Mouse (Mus musculus) CH12.LX (cell line): Measurements from ENCODE around the gene Tmem131l. TPM values are rescaled to one million over a fixed set of nuclear protein-coding genes. Genes with fewer than 3 reads are reported as not detected.

Source experiments
- DNase-seq: peaks from one replicate; pipeline ENCODE4 v3.0.0-alpha.2; 2013; ENCODE audit errors: extremely low read depth
- H3K27ac ChIP-seq: 2 replicates; pipeline ENCODE4 v1.5.1; 2012; ENCODE audit warnings: low read depth, mild to moderate bottlenecking, control low read depth, moderate library complexity; ENCODE audit not compliant: insufficient read depth
- H3K27me3 ChIP-seq: replicated peaks from 2 replicates; pipeline ENCODE3; 2012; ENCODE audit warnings: inconsistent platforms
- H3K36me3 ChIP-seq, 2 experiments: replicated peaks in 1 of 2; 2 replicates each; pipeline versions ENCODE3 to v1.6.1; 2012; ENCODE audit warnings: inconsistent platforms in 1 of 2, low read length in 1 of 2, mild to moderate bottlenecking in 1 of 2, mixed read lengths in 1 of 2, moderate library complexity in 1 of 2; ENCODE audit not compliant: control insufficient read depth in 1 of 2, insufficient read depth in 1 of 2
- H3K4me1 ChIP-seq, 2 experiments: 2 replicates each; pipeline ENCODE4 v1.6.1; 2012; ENCODE audit warnings: inconsistent platforms in 1 of 2, moderate library complexity in 1 of 2; ENCODE audit not compliant: insufficient read depth in 2 of 2, control insufficient read depth in 1 of 2
- H3K4me2 ChIP-seq: 2 replicates; pipeline ENCODE4 v1.6.1; 2012; ENCODE audit warnings: low read depth, mild to moderate bottlenecking, control low read depth; ENCODE audit not compliant: poor library complexity, insufficient read depth, severe bottlenecking
- H3K4me3 ChIP-seq, 3 experiments: fragments of 150-350 bp in 1 of 3; sonication (generic) in 1 of 3; replicated peaks in 1 of 3; 2 replicates each; pipeline versions ENCODE3 to v1.5.1; 2011 to 2012; ENCODE audit warnings: low read depth in 2 of 3, low read length in 2 of 3, mild to moderate bottlenecking in 2 of 3, moderate library complexity in 2 of 3, control low read depth in 1 of 3, improper control_type of control experiment in 1 of 3, inconsistent platforms in 1 of 3, mixed read lengths in 1 of 3; ENCODE audit not compliant: poor library complexity in 1 of 3
- H3K79me2 ChIP-seq: replicated peaks from 2 replicates; pipeline ENCODE4 v1.6.1; 2012; ENCODE audit warnings: mild to moderate bottlenecking, moderate library complexity; ENCODE audit not compliant: control insufficient read depth, poor library complexity, insufficient read depth, severe bottlenecking; ENCODE audit errors: extremely low read depth
- H3K9ac ChIP-seq: 2 replicates; pipeline ENCODE4 v1.6.1; 2012; ENCODE audit warnings: low read depth, mild to moderate bottlenecking, control low read depth, moderate library complexity; ENCODE audit not compliant: insufficient read depth
- H3K9me3 ChIP-seq: replicated peaks from 2 replicates; pipeline ENCODE3; 2012; ENCODE audit warnings: low read length, inconsistent platforms, mixed read lengths
- BHLHE40 ChIP-seq: IDR thresholded peaks from 2 replicates; pipeline ENCODE4 v1.6.1; 2011; ENCODE audit warnings: mild to moderate bottlenecking, low read depth, low read length, improper control_type of control experiment
- E2F4 ChIP-seq: IDR thresholded peaks from 2 replicates; pipeline ENCODE4 v1.6.1; 2011; ENCODE audit warnings: low read depth, low read length, improper control_type of control experiment; ENCODE audit not compliant: insufficient replicate concordance
- EP300 ChIP-seq: IDR thresholded peaks from 2 replicates; pipeline ENCODE4 v1.6.1; 2011; ENCODE audit warnings: low read length, improper control_type of control experiment
- IRF4 ChIP-seq: IDR thresholded peaks from 2 replicates; pipeline ENCODE4 v1.6.1; 2014; ENCODE audit warnings: low read depth, mild to moderate bottlenecking, inconsistent platforms, low read length, improper control_type of control experiment
- JUND ChIP-seq: conservative IDR thresholded peaks from 2 replicates; pipeline ENCODE4 v1.6.1; 2011; ENCODE audit warnings: low read depth, low read length, improper control_type of control experiment
- MAFK ChIP-seq: IDR thresholded peaks from 2 replicates; pipeline ENCODE4 v1.6.1; 2011; ENCODE audit warnings: low read length, improper control_type of control experiment; ENCODE audit not compliant: insufficient replicate concordance
- MAZ ChIP-seq: IDR thresholded peaks from 2 replicates; pipeline ENCODE4 v1.6.1; 2012; ENCODE audit warnings: low read depth, mild to moderate bottlenecking, inconsistent platforms, low read length, improper control_type of control experiment, moderate library complexity
- NELFE ChIP-seq: IDR thresholded peaks from 2 replicates; pipeline ENCODE4 v1.6.1; 2011; ENCODE audit warnings: low read depth, low read length, improper control_type of control experiment
- RAD21 ChIP-seq: IDR thresholded peaks from 2 replicates; pipeline ENCODE4 v1.6.1; 2011; ENCODE audit warnings: low read depth, mild to moderate bottlenecking, low read length, improper control_type of control experiment, moderate library complexity
- SIN3A ChIP-seq: IDR thresholded peaks from 2 replicates; pipeline ENCODE4 v1.6.1; 2012; ENCODE audit warnings: low read length, improper control_type of control experiment, inconsistent platforms
- TCF12 ChIP-seq: IDR thresholded peaks from 2 replicates; pipeline ENCODE4 v1.6.1; 2014; ENCODE audit warnings: low read depth, mild to moderate bottlenecking, inconsistent platforms, low read length, improper control_type of control experiment
- dilution Hi-C: fragments of 300-500 bp; cut with MboI; formaldehyde crosslinking; loops from 2 replicates; pipeline ENCODE4 v1.14.3; 2020; ENCODE audit warnings: low sequenced_read_pairs; ENCODE audit not compliant: extremely low pct_unique_long_range_greater_than_20kb, extremely low pct_ligation_motif_present
- in situ Hi-C: fragments of 300-500 bp; cut with MboI; formaldehyde crosslinking; loops from 3 replicates; pipeline ENCODE4 v1.14.3; 2019; ENCODE audit warnings: low sequenced_read_pairs, low pct_ligation_motif_present, low pct_unique_long_range_greater_than_20kb, mixed read lengths
- polyA plus RNA-seq: library from polyadenylated mRNA; unstranded; fragments of >175 nt; gene quantifications from 2 replicates; pipeline ENCODE4 v1.2.1, GENCODE M21; 2012; ENCODE audit warnings: low read depth; ENCODE audit not compliant: insufficient read length
- total RNA-seq, 2 experiments: library from RNA; depleted of rRNA; stranded (reverse); fragments of 300-350 nt in 1 of 2; fragments of >200 nt in 1 of 2; gene quantifications; 2 replicates each; pipeline ENCODE4 v1.2.3; 2012 to 2014

Tmem131l gene
- total and polyA plus RNA-seq, 3 experiments, result 32.7 to 89.7 (median 37.1) TPM

DNA sequence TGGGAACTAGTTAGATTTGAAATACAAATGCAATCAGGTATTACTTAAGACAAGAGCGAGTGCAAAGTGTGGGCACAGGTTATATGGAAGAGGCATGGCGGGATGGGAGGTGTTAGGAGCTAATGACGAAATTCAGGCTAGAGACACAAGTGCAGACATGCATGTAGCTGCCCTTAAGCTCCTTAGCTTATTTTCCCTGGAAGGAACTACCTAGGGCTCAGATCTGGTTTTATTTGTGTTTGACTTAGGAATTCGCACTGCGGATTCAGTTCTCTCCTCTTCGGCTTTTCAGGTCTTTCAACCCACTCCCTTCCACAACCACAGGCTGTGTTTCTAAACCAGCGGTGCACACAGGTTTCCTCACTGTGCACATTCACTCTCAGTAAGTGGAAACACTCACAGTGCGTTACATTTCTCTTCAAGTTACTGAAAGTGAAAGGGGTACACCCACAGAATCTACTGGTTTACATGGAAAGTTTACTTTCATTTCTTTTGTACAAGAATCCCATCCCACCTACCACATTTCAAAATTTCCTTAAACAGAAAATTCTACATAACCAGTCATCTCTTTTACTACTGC lies 52.4 kb downstream of the Tmem131l start:
- H3K4me3 ChIP-seq, result no peak overlapping the region
- H3K27ac ChIP-seq, result no peak overlapping the region
- H3K27me3 ChIP-seq, result no peaks in the 10 kb centered on the region
- H3K79me2 ChIP-seq, result peaks cover 6% of the 10 kb centered on the region
- in situ Hi-C loops (loop anchor here (5.0 kb wide), 1 partner anchor 35 kb away; no protein-coding TSS in a partner anchor), dilution Hi-C loops (no loop called here)
- peaks cover 0 to 69% of the 10 kb centered on the region in 2 experiments for H3K36me3 ChIP-seq
- H3K9ac ChIP-seq, result no peak overlapping the region
- no peak for DNase-seq
- TF ChIP-seq IRF4 (no peak; the same call in 1 of the 2 replicates), MAZ (no peak), EP300 (peak; percentile 69), TCF12 (peak; percentile 15; the same call in 1 of the 2 replicates), NELFE (no peak), MAFK (0 out of 2 replicates have a peak, but pooled peaks have one; percentile 15), BHLHE40 (0 out of 2 replicates have a peak, but pooled peaks have one; percentile 5), JUND (no peak)
- no peak overlapping the region for H3K4me2 ChIP-seq
- H3K9me3 ChIP-seq, result peaks cover 4% of the 10 kb centered on the region
- peaks cover 16 to 81% of the 10 kb centered on the region in 2 experiments for H3K4me1 ChIP-seq

DNA sequence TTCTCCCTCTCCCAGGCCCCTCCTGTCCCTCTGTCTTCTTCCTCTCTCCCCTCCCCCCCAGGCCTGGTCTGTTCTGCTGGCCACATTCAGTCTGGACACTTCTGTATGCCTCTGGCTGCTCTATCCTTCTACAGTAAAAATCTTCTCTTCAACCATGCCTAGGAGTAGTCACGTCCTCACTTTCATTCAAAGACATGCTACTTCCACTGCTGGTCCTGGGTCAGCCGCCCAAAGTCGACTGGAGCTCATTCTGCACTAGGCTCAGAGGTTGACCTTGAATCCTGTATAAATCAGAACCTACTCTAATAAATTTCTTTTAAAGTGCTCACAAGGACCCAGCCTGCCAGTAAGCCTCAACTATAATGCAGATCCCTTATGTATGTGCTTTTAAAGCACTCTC lies 53.2 kb downstream of the Tmem131l start:
- DNase-seq, result no peak
- H3K36me3 ChIP-seq, result peaks cover 0 to 69% of the 10 kb centered on the region in 2 experiments
- no peak overlapping the region for H3K4me3 ChIP-seq
- H3K4me1 ChIP-seq, result peaks cover 11 to 76% of the 10 kb centered on the region in 2 experiments
- H3K9ac ChIP-seq, result no peak overlapping the region
- H3K27me3 ChIP-seq, result no peaks in the 10 kb centered on the region
- H3K4me2 ChIP-seq, result no peak overlapping the region
- in situ Hi-C loops (loop anchor here (5.0 kb wide), 1 partner anchor 34 kb away; no protein-coding TSS in a partner anchor), dilution Hi-C loops (no loop called here)
- no peak for TF ChIP-seq SIN3A
- TF ChIP-seq RAD21, result no peak
- H3K27ac ChIP-seq, result no peak overlapping the region
- H3K79me2 ChIP-seq, result peaks cover 6% of the 10 kb centered on the region
- peaks cover 4% of the 10 kb centered on the region for H3K9me3 ChIP-seq

DNA sequence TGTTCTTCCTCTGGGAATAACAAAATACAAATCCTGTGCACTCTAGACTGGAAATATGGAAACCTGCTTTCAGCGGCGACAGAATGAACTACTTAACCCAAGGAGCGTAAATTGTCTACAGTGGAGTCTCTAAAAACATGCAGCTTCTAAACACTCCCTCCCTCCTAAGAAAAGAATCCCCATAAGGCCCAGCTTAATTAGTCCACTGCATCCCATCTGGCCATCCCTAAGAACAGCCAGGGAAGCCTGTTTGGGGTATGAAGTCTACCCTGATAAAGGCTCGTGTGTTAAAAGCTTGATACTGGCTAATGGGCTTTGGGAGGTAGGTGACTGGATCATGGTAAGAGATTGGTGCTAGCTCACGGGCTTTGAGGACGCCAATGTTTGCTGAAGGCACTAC lies 54.5 kb downstream of the Tmem131l start:
- Histone ChIP-seq H3K27ac (no peak overlapping the region), H3K79me2 (peaks cover 7% of the 10 kb centered on the region; the same call in 1 of the 2 replicates), H3K27me3 (no peaks in the 10 kb centered on the region), H3K36me3 (peaks cover 0 to 64% of the 10 kb centered on the region in 2 experiments), H3K4me3 (no peak overlapping the region), H3K4me2 (no peak overlapping the region)
- DNase-seq, result no peak
- dilution Hi-C loops (no loop called here), in situ Hi-C loops (loop anchor here (5.0 kb wide), 1 partner anchor 33 kb away; no protein-coding TSS in a partner anchor)
- TF ChIP-seq E2F4, result no peak
- TF ChIP-seq, all 38 proteins: peak for 0
- peaks cover 2% of the 10 kb centered on the region for H3K9me3 ChIP-seq
- no peak overlapping the region for H3K9ac ChIP-seq
- H3K4me1 ChIP-seq, result peaks cover 12 to 77% of the 10 kb centered on the region in 2 experiments
